Mouse (Mus musculus) ES-E14 (cell line): ENCODE results near the gene Tmem201.

Experiments
- CHD2 ChIP-seq: IDR thresholded peaks from 2 replicates; pipeline ENCODE4 v1.6.1; 2014; ENCODE audit warnings: mild to moderate bottlenecking, low read depth, low read length, inconsistent platforms
- HCFC1 ChIP-seq: IDR thresholded peaks from 2 replicates; pipeline ENCODE4 v1.6.1; 2012; ENCODE audit warnings: low read length, inconsistent platforms, borderline replicate concordance; ENCODE audit not compliant: insufficient read depth
- MAFK ChIP-seq: IDR thresholded peaks from 2 replicates; pipeline ENCODE4 v1.6.1; 2014; ENCODE audit warnings: mild to moderate bottlenecking, low read depth, low read length, inconsistent platforms; ENCODE audit not compliant: insufficient read depth
- ZC3H11A ChIP-seq: IDR thresholded peaks from 2 replicates; pipeline ENCODE4 v1.6.1; 2012; ENCODE audit warnings: low read depth, mild to moderate bottlenecking, inconsistent platforms, low read length, borderline replicate concordance
- ZNF384 ChIP-seq: IDR thresholded peaks from 2 replicates; pipeline ENCODE4 v1.6.1; 2012; ENCODE audit warnings: low read depth, low read length, inconsistent platforms

- TF ChIP-seq ZC3H11A (no peak), MAFK (no peak), ZNF384 (no peak), HCFC1 (no peak), CHD2 (no peak)
Measured at GRCm38 (mm10) chr4:149784371-149784770, 46.5 kb upstream of the Tmem201 start.
